Mouse (Mus musculus): Measurements from ENCODE around the gene Coro1b. TPM values are rescaled to one million over a fixed set of nuclear protein-coding genes. Genes with fewer than 3 reads are reported as not detected.

Coro1b gene
- total and polyA plus RNA-seq, 3 experiments: 43.9 to 95.0 (median 45.1) TPM

GRCm38 (mm10) chr19:4152445-4153231, 4.2 kb downstream of the Coro1b start:
- Histone ChIP-seq H3K4me3 (no peak overlapping the region), H3K4me1 (ENCODE audit: control insufficient read depth, insufficient read depth, low read length) (peaks cover 10% of the 10 kb centered on the region), H3K9ac (ENCODE audit: low read depth, low read length) (no peak overlapping the region), H3K36me3 (ENCODE audit: control insufficient read depth, insufficient read depth, low read length) (no peaks in the 10 kb centered on the region), H3K79me2 (replicated peaks; ENCODE audit: control insufficient read depth, insufficient read depth, low read length) (no peaks in the 10 kb centered on the region), H3K27ac (peak overlapping the region; percentile 40; the same call in 1 of the 2 replicates), H3K27me3 (ENCODE audit: control insufficient read depth, insufficient read depth, low read length) (no peaks in the 10 kb centered on the region)
- intact Hi-C loops (cut with DNase I): no loop called here
- TF ChIP-seq EP300 (IDR thresholded peaks at IDR 0.05; ENCODE audit: insufficient read depth, low read depth, low read length): no peak
- no peak for TF ChIP-seq CTCF (IDR thresholded peaks at IDR 0.05)
- TF ChIP-seq POLR2A (IDR thresholded peaks at IDR 0.05; ENCODE audit: insufficient read depth, low read depth, low read length): no peak
- WGBS: 80% methylated on average over 8 of the region's 8 CpGs
- DNase-seq: no peak

- Histone ChIP-seq H3K4me3 (no peak within 1 kb of the TSS), H3K27me3 (ENCODE audit: control insufficient read depth, insufficient read depth, low read length) (no peaks in the 10 kb centered on the region), H3K9ac (ENCODE audit: low read depth, low read length) (no peak within 1 kb of the TSS), H3K79me2 (replicated peaks; ENCODE audit: control insufficient read depth, insufficient read depth, low read length) (no peaks in the 10 kb centered on the region), H3K4me1 (ENCODE audit: control insufficient read depth, insufficient read depth, low read length) (peaks cover 7% of the 10 kb centered on the region), H3K27ac (peak within 1 kb of the TSS; percentile 40; the same call in 1 of the 2 replicates), H3K36me3 (ENCODE audit: control insufficient read depth, insufficient read depth, low read length) (no peaks in the 10 kb centered on the region)
- intact Hi-C loops (cut with DNase I): no loop called here
- WGBS: 40% methylated on average over 11 of the region's 11 CpGs
- DNase-seq: peak in 1 of 2 experiments; percentile 57
- no peak for TF ChIP-seq EP300 (IDR thresholded peaks at IDR 0.05; ENCODE audit: insufficient read depth, low read depth, low read length)
Observed at GRCm38 (mm10) chr19:4153232-4153654, 4.8 kb downstream of the Coro1b start, which contains the start of gene Ptprcap. Ptprcap (plus strand) TSS chr19:4153604.

GRCm38 (mm10) chr19:4154437-4155222, 6.2 kb downstream of the Coro1b start:
- 63% methylated on average over 13 of the region's 13 CpGs for WGBS
- TF ChIP-seq POLR2A (IDR thresholded peaks at IDR 0.05; ENCODE audit: insufficient read depth, low read depth, low read length) (no peak), EP300 (IDR thresholded peaks at IDR 0.05; ENCODE audit: insufficient read depth, low read depth, low read length) (no peak), CTCF (IDR thresholded peaks at IDR 0.05) (no peak)
- H3K79me2 ChIP-seq (replicated peaks; ENCODE audit: control insufficient read depth, insufficient read depth, low read length): no peaks in the 10 kb centered on the region
- H3K4me3 ChIP-seq: no peak overlapping the region
- no peak overlapping the region for H3K27ac ChIP-seq
- DNase-seq: no peak
- no peaks in the 10 kb centered on the region for H3K36me3 ChIP-seq (ENCODE audit: control insufficient read depth, insufficient read depth, low read length)
- peaks cover 7% of the 10 kb centered on the region for H3K4me1 ChIP-seq (ENCODE audit: control insufficient read depth, insufficient read depth, low read length)
- no peaks in the 10 kb centered on the region for H3K27me3 ChIP-seq (ENCODE audit: control insufficient read depth, insufficient read depth, low read length)
- H3K9ac ChIP-seq (ENCODE audit: low read depth, low read length): no peak overlapping the region
- intact Hi-C loops (cut with DNase I): no loop called here

- Histone ChIP-seq H3K9ac (ENCODE audit: low read depth, low read length) (no peak overlapping the region), H3K27ac (no peak overlapping the region), H3K4me1 (ENCODE audit: control insufficient read depth, insufficient read depth, low read length) (peaks cover 3% of the 10 kb centered on the region), H3K79me2 (replicated peaks; ENCODE audit: control insufficient read depth, insufficient read depth, low read length) (no peaks in the 10 kb centered on the region), H3K27me3 (ENCODE audit: control insufficient read depth, insufficient read depth, low read length) (no peaks in the 10 kb centered on the region), H3K4me3 (no peak overlapping the region), H3K36me3 (ENCODE audit: control insufficient read depth, insufficient read depth, low read length) (no peaks in the 10 kb centered on the region)
- intact Hi-C loops (cut with DNase I): no loop called here
- TF ChIP-seq CTCF (IDR thresholded peaks at IDR 0.05) (no peak), POLR2A (IDR thresholded peaks at IDR 0.05; ENCODE audit: insufficient read depth, low read depth, low read length) (0 out of 2 replicates have a peak, but pooled peaks have one; percentile 19)
- DNase-seq: no peak
- 72% methylated on average over 6 of the region's 6 CpGs for WGBS
Observed at GRCm38 (mm10) chr19:4155223-4156072, 7.0 kb downstream of the Coro1b start.

GRCm38 (mm10) chr19:4156073-4156579, 7.7 kb downstream of the Coro1b start:
- Histone ChIP-seq H3K36me3 (ENCODE audit: control insufficient read depth, insufficient read depth, low read length) (no peaks in the 10 kb centered on the region), H3K27ac (no peak overlapping the region), H3K79me2 (replicated peaks; ENCODE audit: control insufficient read depth, insufficient read depth, low read length) (no peaks in the 10 kb centered on the region), H3K4me1 (ENCODE audit: control insufficient read depth, insufficient read depth, low read length) (peaks cover 3% of the 10 kb centered on the region), H3K27me3 (ENCODE audit: control insufficient read depth, insufficient read depth, low read length) (no peaks in the 10 kb centered on the region), H3K4me3 (no peak overlapping the region), H3K9ac (ENCODE audit: low read depth, low read length) (no peak overlapping the region)
- intact Hi-C loops (cut with DNase I): no loop called here
- no peak for DNase-seq
- 76% methylated on average over 20 of the region's 20 CpGs for WGBS
- TF ChIP-seq CTCF (IDR thresholded peaks at IDR 0.05) (no peak), POLR2A (IDR thresholded peaks at IDR 0.05; ENCODE audit: insufficient read depth, low read depth, low read length) (no peak), EP300 (IDR thresholded peaks at IDR 0.05; ENCODE audit: insufficient read depth, low read depth, low read length) (no peak)

Measured in heart, adult 2 months (tissue).